Mouse (Mus musculus) naive thymus-derived CD4-positive, alpha-beta T cell, adult 2 months (primary cell): ENCODE results near the gene Snrnp35.
A peak's percentile ranks its signal among the peaks of the same experiment; 100 is the strongest.

ENCODE experiments used
- DNase-seq: peaks from one replicate; pipeline ENCODE4 v3.0.0-alpha.2; 2011; ENCODE audit warnings: low read depth

The Snrnp35 gene

GRCm38 (mm10) chr5:124538813-124539792 is 56.2 kb downstream of the Snrnp35 start:
- peak; percentile 89 for DNase-seq

- no peak for DNase-seq
These were observed 57.0 kb downstream of the Snrnp35 start for GRCm38 (mm10) chr5:124539905-124540304.

GRCm38 (mm10) chr5:124540383-124540786 is 57.5 kb downstream of the Snrnp35 start, which contains the start of gene Tmed2:
Gene Tmed2, plus strand, starts transcription at chr5:124540695.
- DNase-seq, result peak; percentile 94
